Mouse (Mus musculus) brain, embryonic 14.5 days (tissue): ENCODE results near the gene Plekhm1.

Source experiments
- CTCF ChIP-seq: fragments of 200-500 bp; IDR thresholded peaks from 2 replicates; pipeline ENCODE4 v1.5.1; 2012; ENCODE audit warnings: inconsistent platforms, mild to moderate bottlenecking, moderate library complexity, borderline replicate concordance; ENCODE audit not compliant: insufficient read depth, insufficient read length; ENCODE audit errors: extremely low read depth
- POLR2A ChIP-seq: fragments of 200-500 bp; IDR thresholded peaks from 2 replicates; pipeline ENCODE4 v1.6.1; 2012; ENCODE audit warnings: mild to moderate bottlenecking, inconsistent platforms, borderline replicate concordance; ENCODE audit not compliant: poor library complexity, insufficient read depth, insufficient read length, severe bottlenecking; ENCODE audit errors: extremely low read depth

- TF ChIP-seq CTCF: no peak
- no peak for TF ChIP-seq POLR2A
These were observed 24.5 kb downstream of the Plekhm1 start for GRCm38 (mm10) chr11:103387870-103388526.
